Mouse (Mus musculus) embryonic facial prominence, embryonic 10.5 days (tissue): ENCODE data around the gene Egr4. TPM values are rescaled to one million over a fixed set of nuclear protein-coding genes. Genes with fewer than 3 reads are reported as not detected.

Source experiments
- DNase-seq: peaks from one replicate; pipeline ENCODE4 v3.0.0-alpha.2; 2017; ENCODE audit warnings: low spot score
- H3K27ac ChIP-seq: fragments of 300-500 bp; sonication (generic); replicated peaks from 2 replicates; pipeline ENCODE4 v1.5.1; 2016; ENCODE audit warnings: mild to moderate bottlenecking
- H3K27me3 ChIP-seq: fragments of 300-500 bp; sonication (generic); replicated peaks from 2 replicates; pipeline ENCODE4 v1.6.1; 2016; ENCODE audit warnings: low read depth, mild to moderate bottlenecking; ENCODE audit not compliant: poor library complexity, severe bottlenecking
- H3K36me3 ChIP-seq: fragments of 300-500 bp; sonication (generic); replicated peaks from 2 replicates; pipeline ENCODE4 v1.6.1; 2016; ENCODE audit warnings: mild to moderate bottlenecking, moderate library complexity
- H3K4me1 ChIP-seq: fragments of 300-500 bp; sonication (generic); 2 replicates; pipeline ENCODE4 v1.6.1; 2016
- H3K4me3 ChIP-seq: fragments of 300-500 bp; sonication (generic); 2 replicates; pipeline ENCODE4 v1.5.1; 2016; ENCODE audit warnings: mild to moderate bottlenecking, moderate library complexity
- H3K9me3 ChIP-seq: fragments of 300-500 bp; sonication (generic); 2 replicates; pipeline ENCODE4 v1.6.1; 2016; ENCODE audit warnings: mild to moderate bottlenecking
- polyA plus RNA-seq: library from polyadenylated mRNA; unstranded; fragments of >200 nt; fragmentation: Nextera tagmentation; extraction: Ambion mirVana; gene quantifications from 2 replicates; pipeline ENCODE4 v1.2.1, GENCODE M21; 2016

Gene Egr4
- polyA plus RNA-seq, 1 experiment from 2014 or later: not detected

- no peaks in the 10 kb centered on the region for H3K4me1 ChIP-seq
- no peaks in the 10 kb centered on the region for H3K27me3 ChIP-seq
- peaks cover 97% of the 10 kb centered on the region for H3K36me3 ChIP-seq
- no peak overlapping the region for H3K27ac ChIP-seq
- H3K9me3 ChIP-seq: no peaks in the 10 kb centered on the region
- DNase-seq: no peak
- H3K4me3 ChIP-seq: no peak overlapping the region
Observed at GRCm38 (mm10) chr6:85465381-85465780, 48.0 kb downstream of the Egr4 start.

Other genes with a start within 250 kb of the Egr4 start
- 8.5 and 8.6 TPM in 2 replicates for gene Sfxn5, start 180.2 kb downstream of the Egr4 start, polyA plus RNA-seq
- gene Rab11fip5, start 139.0 kb downstream of the Egr4 start, polyA plus RNA-seq: 2.3 and 3.6 TPM in 2 replicates
- not detected in 2 replicates for gene Noto, start 89.7 kb downstream of the Egr4 start, polyA plus RNA-seq
- 87.6 and 91.0 TPM in 2 replicates for gene Smyd5, start 81.6 kb downstream of the Egr4 start, polyA plus RNA-seq
- 784 and 818 TPM in 2 replicates for gene Cct7, start 62.1 kb downstream of the Egr4 start, polyA plus RNA-seq
- 29.1 and 30.4 TPM in 2 replicates for gene Pradc1, start 61.6 kb downstream of the Egr4 start, polyA plus RNA-seq
- 0.30 and 0.46 TPM in 2 replicates for gene Fbxo41, start 10.6 kb downstream of the Egr4 start, polyA plus RNA-seq
- gene Alms1, start 73.9 kb upstream of the Egr4 start, polyA plus RNA-seq: 10.2 and 11.3 TPM in 2 replicates
- gene Nat8f7, start 199.6 kb upstream of the Egr4 start, polyA plus RNA-seq: not detected in 2 replicates